In the genomic region with DNA sequence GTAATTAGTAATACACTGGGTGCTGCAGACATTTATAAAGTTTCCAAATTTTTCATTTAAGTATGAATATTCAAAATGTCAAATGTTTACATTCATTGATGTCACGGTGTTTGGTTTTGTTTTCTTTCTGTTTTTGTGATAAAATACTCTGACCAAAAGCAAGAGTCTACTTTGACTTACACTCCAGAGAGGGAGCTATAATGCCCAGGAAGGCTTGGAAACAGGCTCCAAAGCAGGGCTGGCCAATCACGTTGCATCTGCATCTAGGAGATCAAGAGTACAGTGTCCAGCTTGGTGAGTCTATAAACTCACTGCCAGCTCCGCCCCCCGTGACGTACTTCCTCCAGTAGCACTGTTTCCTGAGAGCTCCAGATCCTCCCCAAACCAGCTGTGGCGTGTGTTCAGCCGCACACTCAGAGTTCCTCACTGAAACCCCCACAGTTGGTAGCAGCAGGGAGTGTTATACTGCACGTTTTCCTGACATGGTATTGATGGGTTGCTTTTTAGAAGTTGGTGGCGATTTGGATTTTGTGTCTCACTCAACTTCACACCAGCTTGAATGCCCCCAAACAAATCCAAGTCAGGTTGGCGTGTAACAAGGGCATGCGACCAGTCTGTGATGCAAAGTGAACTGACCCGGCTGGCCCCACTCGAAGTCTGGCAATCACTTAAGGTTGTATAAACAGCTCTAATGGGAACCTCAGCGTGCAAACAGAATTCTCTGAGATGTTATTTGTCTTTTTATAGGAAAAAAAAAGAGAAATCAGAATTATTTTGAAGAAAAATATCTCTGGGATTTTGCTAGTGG, we compare ENCODE assay signal across 8 mouse cellular contexts.
DNase-seq lines count a peak whose midpoint lies in the region; ATAC-seq lines count a peak whose summit lies in the region.

No protein-coding gene starts in this region.

- H3K4me1 ChIP-seq in neural tube, embryonic 11.5 days (ENCODE audit: control insufficient read depth, insufficient read depth, low read length), result no peaks in the 10 kb centered on the region
- no peaks in the 10 kb centered on the region for H3K4me1 ChIP-seq in neural tube, embryonic 15.5 days
- peaks cover 6% of the 10 kb centered on the region; the same call in 1 of the 2 replicates for H3K4me1 ChIP-seq in embryonic facial prominence, embryonic 14.5 days (ENCODE audit: control insufficient read depth, insufficient read depth, low read length)

- no peaks in the 10 kb centered on the region for H3K9me3 ChIP-seq in neural tube, embryonic 11.5 days (ENCODE audit: control insufficient read depth, low read length)
- no peaks in the 10 kb centered on the region for H3K9me3 ChIP-seq in neural tube, embryonic 15.5 days (replicated peaks)
- no peaks in the 10 kb centered on the region for H3K9me3 ChIP-seq in embryonic facial prominence, embryonic 14.5 days (ENCODE audit: control insufficient read depth, low read length)

- no peak overlapping the region for H3K9ac ChIP-seq in neural tube, embryonic 11.5 days (ENCODE audit: low read length)
- H3K9ac ChIP-seq in neural tube, embryonic 15.5 days (replicated peaks), result no peak overlapping the region
- H3K9ac ChIP-seq in embryonic facial prominence, embryonic 14.5 days (ENCODE audit: low read depth, low read length), result no peak overlapping the region

- H3K27me3 ChIP-seq in neural tube, embryonic 11.5 days (ENCODE audit: control insufficient read depth, insufficient read depth, low read length), result no peaks in the 10 kb centered on the region
- H3K27me3 ChIP-seq in neural tube, embryonic 15.5 days (replicated peaks), result no peaks in the 10 kb centered on the region
- H3K27me3 ChIP-seq in embryonic facial prominence, embryonic 14.5 days (replicated peaks; ENCODE audit: control insufficient read depth, insufficient read depth, low read length), result no peaks in the 10 kb centered on the region
- no peaks in the 10 kb centered on the region for H3K27me3 ChIP-seq in splenic B cell, adult 2 months (ENCODE audit: control insufficient read depth, insufficient read depth, low read length, poor library complexity, severe bottlenecking)

- H3K4me3 ChIP-seq in neural tube, embryonic 11.5 days (ENCODE audit: low read depth, low read length), result no peak overlapping the region
- no peak overlapping the region for H3K4me3 ChIP-seq in neural tube, embryonic 15.5 days (replicated peaks)
- H3K4me3 ChIP-seq in embryonic facial prominence, embryonic 14.5 days (ENCODE audit: low read depth, low read length), result no peak overlapping the region

- peak; percentile 56 for DNase-seq in neural tube, embryonic 11.5 days (ENCODE audit: low spot score)
- peak; percentile 58 for DNase-seq in embryonic facial prominence, embryonic 14.5 days (ENCODE audit: low spot score)
- peak; percentile 54 for DNase-seq in liver
- peak; percentile 21 for DNase-seq in splenic B cell, adult 2 months (ENCODE audit: low read depth, low spot score)
- DNase-seq in layer of hippocampus, adult 11-12 months (ENCODE audit: low spot score), result no peak
- no peak for DNase-seq in frontal cortex, adult 2 months (ENCODE audit: extremely low spot score in 1 of 2, low spot score in 1 of 2)

- H3K27ac ChIP-seq in neural tube, embryonic 11.5 days (ENCODE audit: low read depth, low read length), result no peak overlapping the region
- H3K27ac ChIP-seq in neural tube, embryonic 15.5 days (replicated peaks), result no peak overlapping the region
- no peak overlapping the region for H3K27ac ChIP-seq in embryonic facial prominence, embryonic 14.5 days (replicated peaks; ENCODE audit: low read depth, low read length)

- 78% methylated on average over 14 of the region's 14 CpGs for WGBS in neural tube, embryonic 11.5 days
- WGBS in neural tube, embryonic 15.5 days, result 80% methylated on average over 14 of the region's 14 CpGs
- 66% methylated on average over 14 of the region's 14 CpGs for WGBS in embryonic facial prominence, embryonic 14.5 days

- H3K36me3 ChIP-seq in neural tube, embryonic 11.5 days (ENCODE audit: control insufficient read depth, insufficient read depth, low read length), result no peaks in the 10 kb centered on the region
- 0 out of 2 replicates have a peak, but pooled peaks cover 8% of the 10 kb centered on the region for H3K36me3 ChIP-seq in neural tube, embryonic 15.5 days
- H3K36me3 ChIP-seq in embryonic facial prominence, embryonic 14.5 days (ENCODE audit: control insufficient read depth, insufficient read depth, low read length), result peaks cover 4% of the 10 kb centered on the region; the same call in 1 of the 2 replicates
- peaks cover 13% of the 10 kb centered on the region; the same call in 1 of the 2 replicates for H3K36me3 ChIP-seq in splenic B cell, adult 2 months (ENCODE audit: control insufficient read depth, insufficient read depth, low read length, poor library complexity, severe bottlenecking)

- no peak overlapping the region for H3K4me2 ChIP-seq in neural tube, embryonic 11.5 days (ENCODE audit: low read depth)
- no peak overlapping the region for H3K4me2 ChIP-seq in neural tube, embryonic 15.5 days
- no peak overlapping the region for H3K4me2 ChIP-seq in embryonic facial prominence, embryonic 14.5 days (ENCODE audit: low read depth, low read length)

- ATAC-seq in neural tube, embryonic 11.5 days (ENCODE audit: insufficient read depth, low FRiP score, low TSS enrichment), result no peak
- ATAC-seq in neural tube, embryonic 15.5 days (ENCODE audit: low FRiP score), result no peak
- ATAC-seq in embryonic facial prominence, embryonic 14.5 days (ENCODE audit: low read depth), result no peak
- no peak for ATAC-seq in monocyte, adult 5-6 weeks (replicated peaks; ENCODE audit: insufficient number of reproducible peaks, low FRiP score, low TSS enrichment, poor library complexity, severe bottlenecking)

Comparison
In these comparisons a context has a peak if more than half of its experiments do, and no peak if none do; other contexts are left out.
1. DNase-seq: peak in neural tube, embryonic 11.5 days (single experiment), embryonic facial prominence, embryonic 14.5 days (single experiment), liver (single experiment) and splenic B cell, adult 2 months (single experiment); none in layer of hippocampus, adult 11-12 months (single experiment) and frontal cortex, adult 2 months (0 of 2).